Mouse (Mus musculus): ENCODE results near the gene Slit1. TPM values are rescaled to one million over a fixed set of nuclear protein-coding genes. Genes with fewer than 3 reads are reported as not detected.

Gene Slit1
- polyA plus RNA-seq, 1 experiment from 2014 or later, result 17.4 TPM

DNA sequence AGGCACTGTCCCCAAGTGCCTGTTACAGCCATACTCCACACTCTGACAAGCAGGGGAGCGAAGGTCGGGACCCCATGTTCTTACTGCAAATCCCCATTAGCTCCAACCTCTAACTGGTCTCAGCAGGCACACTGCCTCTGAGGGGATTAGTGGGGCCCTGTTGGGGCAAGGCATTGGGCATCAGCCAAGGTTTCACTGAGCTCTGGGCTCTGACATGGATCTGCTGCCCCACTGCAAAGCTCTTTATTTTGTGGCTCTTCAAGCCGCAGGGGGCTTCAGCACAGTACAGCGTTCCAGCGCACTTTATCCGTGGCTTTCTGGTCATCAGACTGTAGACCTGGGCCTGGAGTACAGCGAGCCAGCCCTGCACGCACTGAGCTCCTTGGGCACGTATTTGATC, 86.0 kb downstream of the Slit1 start:
- no peak for ATAC-seq
- WGBS, result 30% methylated on average over 9 of the region's 9 CpGs
- Histone ChIP-seq H3K27ac (ENCODE audit: low read depth, low read length) (no peak overlapping the region), H3K4me3 (ENCODE audit: low read length) (no peak overlapping the region), H3K4me1 (ENCODE audit: control insufficient read depth, insufficient read depth, low read depth, low read length) (peaks cover 37% of the 10 kb centered on the region), H3K4me2 (ENCODE audit: low read length) (no peak overlapping the region), H3K9me3 (ENCODE audit: control insufficient read depth, low read length) (no peaks in the 10 kb centered on the region), H3K27me3 (replicated peaks; ENCODE audit: control insufficient read depth, insufficient read depth, low read length) (peaks cover 4% of the 10 kb centered on the region; the same call in 1 of the 2 replicates), H3K36me3 (ENCODE audit: control insufficient read depth, insufficient read depth, low read length) (no peaks in the 10 kb centered on the region), H3K9ac (ENCODE audit: low read depth, low read length) (no peak overlapping the region)

- ATAC-seq, result no peak
- Histone ChIP-seq H3K27me3 (replicated peaks; ENCODE audit: control insufficient read depth, insufficient read depth, low read length) (peaks cover 4% of the 10 kb centered on the region; the same call in 1 of the 2 replicates), H3K9ac (ENCODE audit: low read depth, low read length) (no peak overlapping the region), H3K4me3 (ENCODE audit: low read length) (no peak overlapping the region), H3K4me1 (ENCODE audit: control insufficient read depth, insufficient read depth, low read depth, low read length) (peaks cover 44% of the 10 kb centered on the region), H3K36me3 (ENCODE audit: control insufficient read depth, insufficient read depth, low read length) (no peaks in the 10 kb centered on the region), H3K27ac (ENCODE audit: low read depth, low read length) (no peak overlapping the region), H3K9me3 (ENCODE audit: control insufficient read depth, low read length) (no peaks in the 10 kb centered on the region), H3K4me2 (ENCODE audit: low read length) (no peak overlapping the region)
- 79% methylated on average over 14 of the region's 14 CpGs for WGBS
Measured at GRCm38 (mm10) chr19:41656671-41657070, 86.8 kb downstream of the Slit1 start.

DNA sequence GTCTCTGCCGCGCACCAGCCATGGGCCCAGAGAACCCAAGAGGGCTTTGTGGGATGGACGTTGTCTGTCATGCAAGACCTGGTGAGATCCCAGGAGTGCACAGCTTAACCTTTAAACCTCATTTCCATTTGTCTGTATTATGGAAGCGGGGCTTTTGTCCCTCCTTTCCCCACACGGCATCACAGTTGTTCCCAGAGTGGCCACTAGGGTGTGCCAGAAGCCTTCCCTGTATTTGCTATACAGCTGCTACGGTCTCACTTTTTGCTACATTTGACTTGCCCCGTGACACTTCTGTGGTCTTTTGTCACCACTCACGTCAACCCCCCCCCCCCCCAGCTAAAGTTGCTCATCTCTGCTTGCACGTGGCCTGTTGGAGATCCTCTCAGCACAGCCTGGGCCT, 87.5 kb downstream of the Slit1 start:
- H3K4me3 ChIP-seq (ENCODE audit: low read length), result no peak overlapping the region
- H3K27ac ChIP-seq (ENCODE audit: low read depth, low read length), result no peak overlapping the region
- peaks cover 41% of the 10 kb centered on the region for H3K4me1 ChIP-seq (ENCODE audit: control insufficient read depth, insufficient read depth, low read depth, low read length)
- WGBS, result 5% methylated on average over 9 of the region's 9 CpGs
- no peak overlapping the region for H3K9ac ChIP-seq (ENCODE audit: low read depth, low read length)
- no peaks in the 10 kb centered on the region for H3K36me3 ChIP-seq (ENCODE audit: control insufficient read depth, insufficient read depth, low read length)
- H3K27me3 ChIP-seq (replicated peaks; ENCODE audit: control insufficient read depth, insufficient read depth, low read length), result peaks cover 4% of the 10 kb centered on the region; the same call in 1 of the 2 replicates
- H3K4me2 ChIP-seq (ENCODE audit: low read length), result no peak overlapping the region; the same call in 1 of the 2 replicates
- peak; percentile 29; the same call in 1 of the 2 replicates for ATAC-seq
- H3K9me3 ChIP-seq (ENCODE audit: control insufficient read depth, low read length), result no peaks in the 10 kb centered on the region

DNA sequence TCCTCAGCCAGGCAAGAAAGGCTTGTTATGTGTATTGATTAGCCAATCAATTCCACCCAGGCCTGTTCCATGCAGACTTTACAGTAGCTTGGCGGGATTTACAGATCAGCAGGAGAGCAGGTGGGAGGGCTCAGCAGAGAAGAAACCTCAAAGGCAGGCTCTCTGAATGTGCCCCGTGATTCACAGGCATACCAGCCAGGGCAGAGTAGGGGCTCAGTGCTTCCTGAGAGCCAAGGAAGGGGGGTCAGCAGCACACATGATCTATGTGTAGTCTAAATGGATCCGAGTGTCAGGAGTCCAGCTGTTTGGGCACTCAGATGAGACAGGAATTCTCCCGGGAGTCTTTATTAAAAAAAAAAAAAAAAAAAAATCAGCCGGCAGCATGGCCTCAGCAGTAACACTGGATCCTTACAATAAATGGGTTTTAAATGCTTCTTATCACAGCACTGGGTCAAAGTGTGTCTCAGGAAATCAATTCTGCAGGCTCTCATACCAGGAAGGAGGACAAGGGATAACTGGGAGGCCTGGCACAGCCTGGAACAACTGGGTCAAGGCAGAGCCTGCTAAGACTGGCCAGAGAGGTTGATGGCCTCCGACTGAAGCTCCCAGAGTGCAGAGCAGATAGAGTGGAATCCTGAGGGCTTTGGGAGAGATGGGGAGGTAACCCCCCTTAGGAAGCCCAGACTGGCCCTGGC, 88.2 kb downstream of the Slit1 start:
- no peak for ATAC-seq
- Histone ChIP-seq H3K36me3 (ENCODE audit: control insufficient read depth, insufficient read depth, low read length) (no peaks in the 10 kb centered on the region), H3K9ac (ENCODE audit: low read depth, low read length) (peak overlapping the region; percentile 40), H3K4me1 (ENCODE audit: control insufficient read depth, insufficient read depth, low read depth, low read length) (peaks cover 34% of the 10 kb centered on the region), H3K27ac (ENCODE audit: low read depth, low read length) (no peak overlapping the region), H3K27me3 (replicated peaks; ENCODE audit: control insufficient read depth, insufficient read depth, low read length) (peaks cover 4% of the 10 kb centered on the region; the same call in 1 of the 2 replicates), H3K9me3 (ENCODE audit: control insufficient read depth, low read length) (no peaks in the 10 kb centered on the region), H3K4me3 (ENCODE audit: low read length) (no peak overlapping the region), H3K4me2 (ENCODE audit: low read length) (no peak overlapping the region)
- 14% methylated on average over 6 of the region's 6 CpGs for WGBS

DNA sequence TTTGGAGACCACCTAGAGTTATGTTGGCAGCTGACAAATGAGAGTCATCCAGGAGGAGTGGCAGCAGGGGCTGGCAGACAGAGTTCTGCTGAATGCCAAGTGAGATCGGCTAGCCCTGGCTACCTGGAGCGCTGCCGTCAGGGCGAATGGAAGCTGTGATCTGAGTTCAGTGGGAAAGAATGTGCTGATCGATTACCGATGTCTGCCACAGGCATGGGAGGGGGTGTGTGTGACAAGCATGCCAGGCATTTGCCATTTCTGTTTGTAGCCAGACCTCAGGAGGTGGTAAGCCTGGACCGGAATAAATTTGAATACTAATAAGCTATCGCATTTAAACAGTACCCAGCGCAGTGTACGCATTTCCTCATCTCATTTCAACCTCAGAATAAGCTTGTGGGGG, 91.5 kb downstream of the Slit1 start:
- no peak overlapping the region for H3K27ac ChIP-seq (ENCODE audit: low read depth, low read length)
- 0 out of 2 replicates have a peak, but pooled peaks cover 4% of the 10 kb centered on the region for H3K27me3 ChIP-seq (replicated peaks; ENCODE audit: control insufficient read depth, insufficient read depth, low read length)
- no peak; the same call in 1 of the 2 replicates for ATAC-seq
- H3K9ac ChIP-seq (ENCODE audit: low read depth, low read length), result no peak overlapping the region
- H3K4me3 ChIP-seq (ENCODE audit: low read length), result no peak overlapping the region
- H3K9me3 ChIP-seq (ENCODE audit: control insufficient read depth, low read length), result no peaks in the 10 kb centered on the region
- H3K4me2 ChIP-seq (ENCODE audit: low read length), result no peak overlapping the region
- 11% methylated on average over 10 of the region's 10 CpGs for WGBS
- H3K4me1 ChIP-seq (ENCODE audit: control insufficient read depth, insufficient read depth, low read depth, low read length), result peaks cover 27% of the 10 kb centered on the region
- no peaks in the 10 kb centered on the region for H3K36me3 ChIP-seq (ENCODE audit: control insufficient read depth, insufficient read depth, low read length)

GRCm38 (mm10) chr19:41649394-41649793, 94.1 kb downstream of the Slit1 start:
- H3K4me3 ChIP-seq (ENCODE audit: low read length), result no peak overlapping the region
- H3K4me1 ChIP-seq (ENCODE audit: control insufficient read depth, insufficient read depth, low read depth, low read length), result peaks cover 13% of the 10 kb centered on the region
- ATAC-seq, result no peak
- no peak overlapping the region for H3K9ac ChIP-seq (ENCODE audit: low read depth, low read length)
- no peaks in the 10 kb centered on the region for H3K9me3 ChIP-seq (ENCODE audit: control insufficient read depth, low read length)
- 0 out of 2 replicates have a peak, but pooled peaks cover under 1% of the 10 kb centered on the region for H3K36me3 ChIP-seq (ENCODE audit: control insufficient read depth, insufficient read depth, low read length)
- WGBS, result 34% methylated on average over 10 of the region's 10 CpGs
- no peak overlapping the region for H3K4me2 ChIP-seq (ENCODE audit: low read length)
- no peak overlapping the region for H3K27ac ChIP-seq (ENCODE audit: low read depth, low read length)
- H3K27me3 ChIP-seq (replicated peaks; ENCODE audit: control insufficient read depth, insufficient read depth, low read length), result 0 out of 2 replicates have a peak, but pooled peaks cover 2% of the 10 kb centered on the region

- Histone ChIP-seq H3K36me3 (ENCODE audit: control insufficient read depth, insufficient read depth, low read length) (0 out of 2 replicates have a peak, but pooled peaks cover 3% of the 10 kb centered on the region), H3K4me1 (ENCODE audit: control insufficient read depth, insufficient read depth, low read depth, low read length) (peaks cover 6% of the 10 kb centered on the region; the same call in 1 of the 2 replicates), H3K9ac (ENCODE audit: low read depth, low read length) (no peak overlapping the region), H3K4me2 (ENCODE audit: low read length) (no peak overlapping the region), H3K27me3 (replicated peaks; ENCODE audit: control insufficient read depth, insufficient read depth, low read length) (0 out of 2 replicates have a peak, but pooled peaks cover 2% of the 10 kb centered on the region), H3K27ac (ENCODE audit: low read depth, low read length) (no peak overlapping the region), H3K4me3 (ENCODE audit: low read length) (no peak overlapping the region), H3K9me3 (ENCODE audit: control insufficient read depth, low read length) (no peaks in the 10 kb centered on the region)
- 40% methylated on average over 16 of the region's 16 CpGs for WGBS
- peak; percentile 46; the same call in 1 of the 2 replicates for ATAC-seq
Measured at GRCm38 (mm10) chr19:41646947-41647631, 96.4 kb downstream of the Slit1 start.

DNA sequence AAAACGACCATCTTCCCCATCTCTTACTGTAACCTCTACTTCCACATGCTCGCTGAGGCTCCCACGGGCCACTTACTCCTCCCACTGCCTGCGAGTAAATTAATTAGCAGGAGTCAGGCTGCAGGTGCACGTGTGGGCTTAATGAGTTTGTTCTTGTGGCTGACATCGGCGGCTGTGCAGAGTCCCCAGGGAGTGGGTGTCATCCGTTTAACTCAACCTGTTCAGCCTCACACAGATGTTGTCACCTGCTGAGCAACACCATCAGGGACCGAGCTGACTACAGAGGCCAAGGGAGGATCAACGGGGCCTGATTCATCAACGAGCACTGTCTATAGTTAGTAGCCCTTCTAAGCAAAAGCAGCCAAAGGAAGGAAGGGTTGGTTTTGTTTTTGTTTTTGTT, 100.5 kb downstream of the Slit1 start:
- 38% methylated on average over 11 of the region's 11 CpGs for WGBS
- Histone ChIP-seq H3K4me1 (ENCODE audit: control insufficient read depth, insufficient read depth, low read depth, low read length) (peaks cover 2% of the 10 kb centered on the region; the same call in 1 of the 2 replicates), H3K4me3 (ENCODE audit: low read length) (no peak overlapping the region), H3K4me2 (ENCODE audit: low read length) (no peak overlapping the region), H3K27me3 (replicated peaks; ENCODE audit: control insufficient read depth, insufficient read depth, low read length) (no peaks in the 10 kb centered on the region), H3K36me3 (ENCODE audit: control insufficient read depth, insufficient read depth, low read length) (0 out of 2 replicates have a peak, but pooled peaks cover 3% of the 10 kb centered on the region), H3K9me3 (ENCODE audit: control insufficient read depth, low read length) (no peaks in the 10 kb centered on the region), H3K9ac (ENCODE audit: low read depth, low read length) (no peak overlapping the region), H3K27ac (ENCODE audit: low read depth, low read length) (no peak overlapping the region)
- ATAC-seq, result no peak

GRCm38 (mm10) chr19:41634999-41635398, 108.5 kb downstream of the Slit1 start:
- Histone ChIP-seq H3K27ac (ENCODE audit: low read depth, low read length) (no peak overlapping the region), H3K4me2 (ENCODE audit: low read length) (no peak overlapping the region), H3K9ac (ENCODE audit: low read depth, low read length) (no peak overlapping the region), H3K4me3 (ENCODE audit: low read length) (no peak overlapping the region), H3K27me3 (replicated peaks; ENCODE audit: control insufficient read depth, insufficient read depth, low read length) (no peaks in the 10 kb centered on the region; the same call in 1 of the 2 replicates), H3K36me3 (ENCODE audit: control insufficient read depth, insufficient read depth, low read length) (no peaks in the 10 kb centered on the region), H3K9me3 (ENCODE audit: control insufficient read depth, low read length) (no peaks in the 10 kb centered on the region), H3K4me1 (ENCODE audit: control insufficient read depth, insufficient read depth, low read depth, low read length) (no peaks in the 10 kb centered on the region; the same call in 1 of the 2 replicates)
- WGBS, result 39% methylated on average over 6 of the region's 6 CpGs
- peak; percentile 60 for ATAC-seq

Measured in hindbrain, embryonic 16.5 days (tissue).